26 mouse cellular contexts compared by ENCODE assay signal in the genomic region with DNA sequence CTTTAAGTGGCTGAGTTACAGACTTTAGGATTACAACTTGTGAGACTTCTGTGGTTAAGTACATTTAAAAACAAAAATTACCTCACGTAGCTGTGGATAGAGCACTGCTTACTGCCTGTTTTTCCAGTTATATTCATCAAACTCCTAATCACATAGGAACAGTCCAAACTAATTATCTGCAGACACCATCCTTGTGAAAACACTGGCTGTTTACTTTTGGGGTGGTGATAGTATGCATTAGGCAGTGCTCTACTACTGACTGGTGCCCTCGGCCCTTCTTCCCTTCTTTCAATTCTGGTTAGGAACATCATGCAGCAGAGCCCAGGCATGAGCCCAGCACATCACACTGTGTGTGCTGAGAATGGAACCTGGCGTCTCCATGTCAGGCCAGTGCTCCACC. TPM values are rescaled to one million over a fixed set of nuclear protein-coding genes. Genes with fewer than 3 reads are reported as not detected.
DNase-seq lines count a peak whose midpoint lies in the region; ATAC-seq and TF ChIP-seq lines count a peak whose summit lies in the region.
"Had no signal": no experiment of that assay in that cellular context is flagged by ENCODE, and none has a peak within 500 bp of the region (broad histone marks: within the 10 kb centered on the region; RNA-seq: fewer than 3 reads in every experiment).

No protein-coding gene starts in this region.

- no peak overlapping the region for H3K4me2 ChIP-seq in liver, embryonic 11.5 days
- H3K4me2 ChIP-seq in stomach, postnatal 0 days (replicated peaks; ENCODE audit: low read depth), result no peak overlapping the region
- H3K4me2 ChIP-seq: forebrain, embryonic 15.5 days; heart, embryonic 15.5 days; hindbrain, embryonic 13.5 days; limb, embryonic 12.5 days; neural tube, embryonic 12.5 days had no signal

- peak; percentile 52 for TF ChIP-seq EP300 in stomach, postnatal 0 days (optimal IDR thresholded peaks at IDR 0.05)

- TF ChIP-seq CTCF in stomach, postnatal 0 days (IDR thresholded peaks at IDR 0.05; ENCODE audit: low read depth), result no peak

- H3K9ac ChIP-seq in liver, embryonic 11.5 days (ENCODE audit: low read depth, low read length), result peak overlapping the region; percentile 23
- H3K9ac ChIP-seq in stomach, postnatal 0 days (ENCODE audit: low read length), result no peak overlapping the region
- H3K9ac ChIP-seq: forebrain, embryonic 15.5 days; heart, embryonic 15.5 days; hindbrain, embryonic 13.5 days; limb, embryonic 12.5 days; neural tube, embryonic 12.5 days had no signal

- 51% methylated on average over 3 of the region's 3 CpGs for WGBS in liver, embryonic 11.5 days
- WGBS in macrophage (ENCODE audit: missing documents), result 89% methylated on average over 3 of the region's 3 CpGs
- WGBS in stomach, postnatal 0 days, result 47% methylated on average over 3 of the region's 3 CpGs
- 81% methylated on average over 3 of the region's 3 CpGs for WGBS in midbrain, embryonic 10.5 days

- DNase-seq in liver, embryonic 11.5 days (ENCODE audit: low spot score), result no peak
- DNase-seq in liver, result no peak
- DNase-seq in stomach, postnatal 0 days (ENCODE audit: low spot score), result no peak
- DNase-seq in adrenal gland, postnatal 14 days, result no peak
- no peak for DNase-seq in midbrain, embryonic 10.5 days (ENCODE audit: low spot score)
- DNase-seq: adrenal gland, postnatal 10 days; cerebellum, adult 2 months; cerebellum, postnatal 36 days; embryo, embryonic 11 days; heart, postnatal 36 days; kidney, postnatal 25 days; layer of hippocampus, postnatal 36 days; midbrain, embryonic 14.5 days; right cerebral cortex, adult 18-20 months; right cerebral cortex, postnatal 4 days had no signal

- no peak overlapping the region for H3K4me3 ChIP-seq in liver, embryonic 11.5 days (ENCODE audit: low read depth, low read length)
- H3K4me3 ChIP-seq in megakaryocyte, embryonic 14.5 days (replicated peaks), result peak overlapping the region; percentile 57
- H3K4me3 ChIP-seq in macrophage (ENCODE audit: inconsistent target), result no peak overlapping the region
- H3K4me3 ChIP-seq in stomach, postnatal 0 days (ENCODE audit: low read depth, low read length), result no peak overlapping the region
- H3K4me3 ChIP-seq in midbrain, embryonic 10.5 days, result no peak overlapping the region
- H3K4me3 ChIP-seq: forebrain, embryonic 15.5 days; heart, embryonic 15.5 days; hindbrain, embryonic 13.5 days; layer of hippocampus, adult 2 months; limb, embryonic 12.5 days; neural tube, embryonic 12.5 days had no signal

- H3K36me3 ChIP-seq in liver, embryonic 11.5 days (ENCODE audit: control insufficient read depth, insufficient read depth, low read length), result no peaks in the 10 kb centered on the region
- H3K36me3 ChIP-seq in megakaryocyte, embryonic 14.5 days (replicated peaks; ENCODE audit: low read length), result peaks cover 69% of the 10 kb centered on the region
- 0 out of 2 replicates have a peak, but pooled peaks cover under 1% of the 10 kb centered on the region for H3K36me3 ChIP-seq in macrophage (ENCODE audit: inconsistent target)
- no peaks in the 10 kb centered on the region for H3K36me3 ChIP-seq in stomach, postnatal 0 days (ENCODE audit: control insufficient read depth, insufficient read depth, low read length)
- H3K36me3 ChIP-seq in midbrain, embryonic 10.5 days, result no peaks in the 10 kb centered on the region; the same call in 1 of the 2 replicates
- H3K36me3 ChIP-seq: forebrain, embryonic 15.5 days; heart, embryonic 15.5 days; hindbrain, embryonic 13.5 days; neural tube, embryonic 12.5 days had no signal

- H3K79me2 ChIP-seq in macrophage (ENCODE audit: inconsistent target), result peaks cover 93% of the 10 kb centered on the region

- no peaks in the 10 kb centered on the region for H3K27me3 ChIP-seq in liver, embryonic 11.5 days (replicated peaks; ENCODE audit: control insufficient read depth, insufficient read depth, low read length)
- H3K27me3 ChIP-seq in megakaryocyte, embryonic 14.5 days (replicated peaks), result no peaks in the 10 kb centered on the region
- H3K27me3 ChIP-seq in stomach, postnatal 0 days (ENCODE audit: control insufficient read depth, insufficient read depth, low read length), result no peaks in the 10 kb centered on the region
- no peaks in the 10 kb centered on the region for H3K27me3 ChIP-seq in midbrain, embryonic 10.5 days (ENCODE audit: low read depth, poor library complexity, severe bottlenecking)
- H3K27me3 ChIP-seq: forebrain, embryonic 15.5 days; heart, embryonic 15.5 days; hindbrain, embryonic 13.5 days; limb, embryonic 12.5 days; neural tube, embryonic 12.5 days; Patski had no signal

- H3K9me3 ChIP-seq in liver, embryonic 11.5 days (ENCODE audit: control insufficient read depth, low read length), result no peaks in the 10 kb centered on the region
- H3K9me3 ChIP-seq in megakaryocyte, embryonic 14.5 days, result no peaks in the 10 kb centered on the region
- H3K9me3 ChIP-seq in stomach, postnatal 0 days (ENCODE audit: control insufficient read depth, low read length), result no peaks in the 10 kb centered on the region
- no peaks in the 10 kb centered on the region for H3K9me3 ChIP-seq in midbrain, embryonic 10.5 days (replicated peaks)
- H3K9me3 ChIP-seq: forebrain, embryonic 15.5 days; heart, embryonic 15.5 days; hindbrain, embryonic 13.5 days; limb, embryonic 12.5 days; neural tube, embryonic 12.5 days had no signal

- peaks cover 76% of the 10 kb centered on the region for H3K4me1 ChIP-seq in liver, embryonic 11.5 days (replicated peaks; ENCODE audit: control insufficient read depth, insufficient read depth, low read length)
- H3K4me1 ChIP-seq in megakaryocyte, embryonic 14.5 days, result peaks cover 100% of the 10 kb centered on the region
- H3K4me1 ChIP-seq in stomach, postnatal 0 days (replicated peaks; ENCODE audit: control insufficient read depth, insufficient read depth), result peaks cover 30% of the 10 kb centered on the region
- H3K4me1 ChIP-seq in midbrain, embryonic 10.5 days, result peaks cover 51% of the 10 kb centered on the region

- H3K27ac ChIP-seq in liver, embryonic 11.5 days (ENCODE audit: low read depth, low read length), result 0 out of 2 replicates have a peak overlapping the region, but pooled peaks have one; percentile 28
- H3K27ac ChIP-seq in macrophage, result peak overlapping the region; percentile 98
- H3K27ac ChIP-seq in stomach, postnatal 0 days (replicated peaks), result peak overlapping the region; percentile 70
- H3K27ac ChIP-seq in midbrain, embryonic 10.5 days (replicated peaks), result no peak overlapping the region
- H3K27ac ChIP-seq: forebrain, embryonic 15.5 days; hindbrain, embryonic 13.5 days; layer of hippocampus, adult 2 months; limb, embryonic 12.5 days; neural tube, embryonic 12.5 days had no signal

- ATAC-seq in liver, embryonic 11.5 days (replicated peaks; ENCODE audit: low FRiP score), result peak; percentile 54; the same call in 1 of the 2 replicates
- no peak for ATAC-seq in megakaryocyte, adult 5-6 weeks (ENCODE audit: poor library complexity, severe bottlenecking)
- peak; percentile 69 for ATAC-seq in stomach, postnatal 0 days (ENCODE audit: low FRiP score, low TSS enrichment)
- ATAC-seq: forebrain, embryonic 15.5 days; inflammation-experienced regulatory T-cells, adult 6 months; Patski had no signal

RNA-seq across cellular contexts. Expression of a gene that starts 15.4 kb away (rescaled TPM):
- polyA plus RNA-seq in liver, embryonic 11.5 days (2014; fragmentation: Nextera tagmentation; extraction: Ambion mirVana), result 50.7 and 53.6 TPM in 2 replicates
- polyA plus RNA-seq in megakaryocyte, embryonic 14.5 days (2012; ENCODE audit: insufficient read depth, low replicate concordance), result 120 and 139 TPM in 2 replicates
- total RNA-seq in megakaryocyte, adult 5-6 weeks (2015), result 49.1 and 54.8 TPM in 2 replicates
- total RNA-seq in megakaryocyte, adult 5-6 weeks (2017), result 145 and 151 TPM in 2 replicates
- 100 to 1,000 TPM in 24 of 26 experiments, 10 to 100 TPM in 2; 74.2 to 281 (median 160) TPM for total RNA-seq in macrophage (2018; cell fraction: chromatin; rRNA removed)
- 100 to 1,000 TPM in 25 of 26 experiments, 10 to 100 TPM in 1; 88.0 to 169 (median 121) TPM for total RNA-seq in macrophage (2018; cell fraction: cytosol; rRNA removed)
- 100 to 1,000 TPM in 23 of 26 experiments, 10 to 100 TPM in 3; 68.9 to 253 (median 154) TPM for total RNA-seq in macrophage (2018; cell fraction: nucleus; rRNA removed)
- polyA plus RNA-seq in macrophage (2018), result 78.9 to 381 TPM (median 119 TPM) in 3 replicates
- polyA plus RNA-seq in stomach, postnatal 0 days (2015; fragmentation: Nextera tagmentation; extraction: Ambion mirVana), result 51.1 and 51.3 TPM in 2 replicates
- 48.2 and 54.3 TPM in 2 replicates for total RNA-seq in adrenal gland, postnatal 14 days (2021)
- 79.2 and 79.8 TPM in 2 replicates for polyA plus RNA-seq in midbrain, embryonic 10.5 days (2016; fragmentation: Nextera tagmentation; extraction: Ambion mirVana)
